Mouse (Mus musculus): ENCODE results near the gene Wdr48. TPM values are rescaled to one million over a fixed set of nuclear protein-coding genes. Genes with fewer than 3 reads are reported as not detected.
A peak's percentile ranks its signal among the peaks of the same experiment; 100 is the strongest.

Wdr48 gene
- polyA plus RNA-seq, 1 experiment from 2014 or later = 77.1 TPM

GRCm38 (mm10) chr9:119893881-119894280 is 797 bp upstream of the Wdr48 start:
- Histone ChIP-seq H3K27ac (no peak overlapping the region), H3K4me1 (peaks cover 29% of the 10 kb centered on the region), H3K4me3 (replicated peaks) (peak overlapping the region; percentile 100; the same call in 1 of the 2 replicates), H3K4me2 (peak overlapping the region; percentile 94; the same call in 1 of the 2 replicates), H3K9ac (no peak overlapping the region), H3K36me3 (replicated peaks) (no peaks in the 10 kb centered on the region), H3K9me3 (no peaks in the 10 kb centered on the region), H3K27me3 (no peaks in the 10 kb centered on the region)
- WGBS = 91% methylated on average over 5 of the region's 5 CpGs
- no peak for ATAC-seq (ENCODE audit: low FRiP score)

DNA sequence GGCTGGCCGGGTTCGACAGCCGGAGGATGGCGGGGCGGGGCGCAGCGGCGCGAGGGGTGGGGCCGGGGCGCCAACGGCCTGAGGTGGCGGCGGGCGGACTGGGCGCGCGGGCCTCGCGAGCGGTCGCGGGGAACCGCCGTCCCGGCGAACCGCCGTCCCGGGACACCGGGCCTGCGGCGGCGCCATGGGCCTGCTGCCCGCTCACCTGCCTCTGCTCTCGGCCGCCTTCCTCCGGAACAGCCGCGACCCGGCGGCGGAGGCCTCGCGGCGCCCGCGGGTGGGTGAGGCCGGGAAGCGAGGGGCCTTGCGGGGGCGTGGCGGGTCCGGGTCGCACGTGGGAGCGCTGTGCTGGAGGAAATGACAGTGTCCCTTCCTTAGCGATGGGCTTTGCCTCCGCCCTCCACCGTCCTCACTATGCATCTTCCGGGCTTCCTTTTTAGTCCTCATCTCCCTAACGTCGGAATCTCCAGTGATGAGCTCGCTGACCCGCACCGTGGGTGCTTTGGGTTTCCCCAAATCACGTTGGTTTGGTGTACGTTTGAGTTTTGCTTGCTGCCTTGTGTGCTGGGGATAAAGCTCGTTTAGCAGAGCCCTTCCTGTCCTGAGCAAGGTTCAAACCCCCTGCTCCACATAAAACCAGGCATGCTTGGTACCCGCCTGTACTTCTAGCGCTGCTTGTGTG is 503 bp downstream of the Wdr48 start:
- ATAC-seq (ENCODE audit: low FRiP score) = peak; percentile 77
- no peaks in the 10 kb centered on the region for H3K27me3 ChIP-seq
- peak overlapping the region; percentile 87 for H3K27ac ChIP-seq
- peak overlapping the region; percentile 94 for H3K4me2 ChIP-seq
- peaks cover 18% of the 10 kb centered on the region for H3K4me1 ChIP-seq
- peak overlapping the region; percentile 100 for H3K4me3 ChIP-seq (replicated peaks)
- 2% methylated on average over 36 of the region's 71 CpGs for WGBS
- peaks cover 3% of the 10 kb centered on the region; the same call in 1 of the 2 replicates for H3K36me3 ChIP-seq (replicated peaks)
- H3K9me3 ChIP-seq = no peaks in the 10 kb centered on the region
- peak overlapping the region; percentile 92 for H3K9ac ChIP-seq

DNA sequence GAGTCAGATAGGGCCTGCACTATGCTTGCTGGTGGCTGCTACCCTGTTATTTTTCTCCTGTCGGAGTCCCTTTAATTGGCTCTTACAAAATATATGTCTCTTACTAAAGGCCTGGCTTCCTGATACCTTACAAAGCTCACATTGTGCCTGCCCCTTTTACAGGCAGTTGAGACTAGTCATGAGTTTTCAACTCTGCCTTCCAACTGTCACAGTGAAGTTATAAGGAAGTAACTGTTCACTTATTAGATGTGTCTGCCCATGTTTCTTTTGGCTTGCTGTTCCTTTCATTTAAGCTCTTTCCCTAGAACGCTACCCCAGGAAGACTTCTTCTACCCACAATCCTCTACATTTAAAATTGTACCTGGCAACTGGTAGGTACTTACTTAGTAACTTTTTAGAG is 4.8 kb downstream of the Wdr48 start:
- H3K27me3 ChIP-seq = no peaks in the 10 kb centered on the region
- no peak overlapping the region for H3K4me3 ChIP-seq (replicated peaks)
- no peak overlapping the region for H3K4me2 ChIP-seq
- H3K4me1 ChIP-seq = peaks cover 15% of the 10 kb centered on the region
- no peak overlapping the region for H3K27ac ChIP-seq
- no peaks in the 10 kb centered on the region for H3K9me3 ChIP-seq
- no peak overlapping the region for H3K9ac ChIP-seq
- 92% methylated on average over 2 of the region's 2 CpGs for WGBS
- ATAC-seq (ENCODE audit: low FRiP score) = no peak
- peaks cover 27% of the 10 kb centered on the region for H3K36me3 ChIP-seq (replicated peaks)

DNA sequence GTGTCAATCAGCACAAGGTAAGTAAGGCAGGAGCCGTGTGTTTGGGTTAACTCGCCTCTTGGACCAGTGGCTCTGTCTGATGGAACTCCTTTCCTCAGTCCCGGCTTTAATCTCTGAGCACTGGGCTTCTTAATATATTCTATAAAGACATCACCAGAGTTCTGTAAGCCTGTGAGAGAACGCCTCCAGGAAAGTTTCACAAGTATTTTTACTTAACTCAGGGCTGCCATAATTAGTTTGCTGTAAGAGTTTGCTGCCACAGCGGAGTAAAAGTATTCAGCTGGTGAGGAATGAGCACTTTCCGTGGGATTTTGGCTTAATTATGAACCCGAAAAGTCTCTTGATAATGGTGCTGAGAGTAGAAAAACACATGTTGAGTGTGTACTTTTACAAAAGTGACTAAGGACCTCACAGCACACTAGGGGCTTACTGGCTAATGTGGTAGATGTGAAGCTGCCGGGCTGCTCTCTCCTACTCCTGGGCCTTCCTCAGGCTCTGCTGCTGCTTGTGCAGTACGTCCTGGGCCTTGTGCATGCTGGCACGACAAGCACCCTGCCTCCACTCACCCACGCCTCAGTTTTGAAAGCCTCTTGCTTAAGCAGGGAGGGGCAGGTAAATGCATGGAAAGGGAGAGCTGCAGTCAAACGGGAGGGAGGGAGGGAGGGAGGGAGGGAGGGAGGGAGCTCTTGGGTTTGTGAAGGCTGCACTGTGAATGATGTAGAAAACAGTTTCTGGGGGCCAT is 7.9 kb downstream of the Wdr48 start:
- Histone ChIP-seq H3K9me3 (no peaks in the 10 kb centered on the region), H3K4me1 (no peaks in the 10 kb centered on the region), H3K4me2 (no peak overlapping the region), H3K27me3 (no peaks in the 10 kb centered on the region), H3K9ac (no peak overlapping the region), H3K36me3 (replicated peaks) (peaks cover 54% of the 10 kb centered on the region), H3K27ac (no peak overlapping the region), H3K4me3 (replicated peaks) (no peak overlapping the region)
- 84% methylated on average over 12 of the region's 12 CpGs for WGBS
- no peak for ATAC-seq (ENCODE audit: low FRiP score)

DNA sequence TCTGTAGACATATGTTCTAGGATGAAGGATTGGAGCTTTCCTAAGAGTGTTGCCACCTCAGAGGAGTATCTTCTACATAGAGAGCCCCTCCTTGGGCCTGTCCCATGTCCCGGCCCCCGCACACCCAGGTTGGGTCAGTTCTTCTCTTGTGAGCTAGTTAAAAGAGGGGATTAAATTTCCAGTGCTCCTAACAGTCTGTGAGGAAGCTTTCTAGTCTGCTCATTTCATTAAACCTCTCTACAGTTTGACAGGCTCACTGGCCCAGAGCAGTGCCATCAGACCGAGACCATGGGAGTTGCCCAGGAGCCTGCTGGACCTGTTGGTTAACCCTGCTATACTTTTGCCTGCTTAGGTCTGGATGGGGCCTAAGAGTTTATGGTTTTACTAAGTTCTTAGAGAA is 14.0 kb downstream of the Wdr48 start:
- WGBS = 94% methylated on average over 3 of the region's 3 CpGs
- no peak overlapping the region for H3K4me2 ChIP-seq
- H3K4me1 ChIP-seq = no peaks in the 10 kb centered on the region
- no peak overlapping the region for H3K9ac ChIP-seq
- no peak overlapping the region for H3K27ac ChIP-seq
- no peaks in the 10 kb centered on the region for H3K27me3 ChIP-seq
- H3K36me3 ChIP-seq (replicated peaks) = peaks cover 94% of the 10 kb centered on the region
- no peak overlapping the region for H3K4me3 ChIP-seq (replicated peaks)
- H3K9me3 ChIP-seq = no peaks in the 10 kb centered on the region
- no peak for ATAC-seq (ENCODE audit: low FRiP score)

GRCm38 (mm10) chr9:119909931-119910330 is 15.3 kb downstream of the Wdr48 start:
- Histone ChIP-seq H3K4me2 (no peak overlapping the region), H3K9ac (no peak overlapping the region), H3K9me3 (no peaks in the 10 kb centered on the region), H3K36me3 (replicated peaks) (peaks cover 94% of the 10 kb centered on the region), H3K4me1 (no peaks in the 10 kb centered on the region), H3K27me3 (no peaks in the 10 kb centered on the region), H3K4me3 (replicated peaks) (no peak overlapping the region), H3K27ac (no peak overlapping the region)
- ATAC-seq (ENCODE audit: low FRiP score) = no peak
- 76% methylated on average over 3 of the region's 3 CpGs for WGBS

- H3K27me3 ChIP-seq = no peaks in the 10 kb centered on the region
- H3K36me3 ChIP-seq (replicated peaks) = peaks cover 91% of the 10 kb centered on the region
These were observed 18.6 kb downstream of the Wdr48 start for GRCm38 (mm10) chr9:119913087-119913838.

DNA sequence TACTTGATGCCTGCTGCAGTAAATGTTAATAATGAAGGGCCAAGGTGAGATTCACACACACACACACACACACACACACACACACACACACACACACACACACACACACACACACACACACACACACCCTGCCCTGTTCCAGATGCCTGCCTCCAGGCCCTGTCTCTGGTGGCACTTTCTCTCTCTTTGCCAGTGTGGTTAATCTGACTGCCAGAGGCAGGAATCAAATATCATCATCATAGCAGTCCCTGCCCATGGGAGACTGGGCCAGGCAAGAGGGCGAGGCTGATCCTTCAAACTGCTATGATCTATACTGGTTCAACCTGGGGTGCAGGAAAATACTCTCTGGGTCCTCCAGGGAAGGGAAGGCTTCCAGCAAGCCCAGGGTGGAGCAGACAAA is 25.2 kb downstream of the Wdr48 start:
- no peaks in the 10 kb centered on the region for H3K9me3 ChIP-seq
- no peak overlapping the region for H3K4me2 ChIP-seq
- WGBS = 81% methylated on average over 1 of the region's 1 CpGs
- no peak overlapping the region for H3K27ac ChIP-seq
- H3K27me3 ChIP-seq = no peaks in the 10 kb centered on the region
- no peak overlapping the region for H3K4me3 ChIP-seq (replicated peaks)
- H3K36me3 ChIP-seq (replicated peaks) = peaks cover 89% of the 10 kb centered on the region
- ATAC-seq (ENCODE audit: low FRiP score) = no peak
- H3K9ac ChIP-seq = no peak overlapping the region
- no peaks in the 10 kb centered on the region for H3K4me1 ChIP-seq

More at GRCm38 (mm10) chr9:119913087-119913838, 18.6 kb downstream of the Wdr48 start:
- 77% methylated on average over 13 of the region's 13 CpGs for WGBS
- Histone ChIP-seq H3K4me2 (no peak overlapping the region), H3K4me3 (replicated peaks) (no peak overlapping the region), H3K9me3 (no peaks in the 10 kb centered on the region), H3K27ac (no peak overlapping the region), H3K4me1 (no peaks in the 10 kb centered on the region), H3K9ac (no peak overlapping the region)
- no peak for ATAC-seq (ENCODE audit: low FRiP score)

DNA sequence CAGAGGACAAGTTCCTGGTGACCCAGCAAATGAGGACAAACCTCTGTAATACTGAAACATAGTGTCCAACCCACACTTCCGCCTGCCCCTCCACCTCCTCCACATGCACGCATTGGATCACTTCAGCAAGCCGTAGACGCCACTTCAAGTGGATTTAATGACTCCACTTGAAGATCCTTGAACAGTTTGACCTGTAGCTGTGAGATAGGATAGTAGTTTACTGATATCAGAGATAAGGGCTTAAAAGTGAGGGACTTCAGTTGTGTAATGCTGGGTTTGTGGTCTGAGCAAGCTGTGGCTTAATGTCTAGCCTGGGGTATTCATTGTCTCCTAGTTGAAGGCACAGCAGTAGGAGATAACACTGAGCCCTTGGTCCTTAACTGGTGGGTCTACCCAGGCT is 28.8 kb downstream of the Wdr48 start:
- Histone ChIP-seq H3K4me2 (no peak overlapping the region), H3K4me1 (no peaks in the 10 kb centered on the region), H3K9me3 (no peaks in the 10 kb centered on the region), H3K9ac (no peak overlapping the region), H3K27ac (no peak overlapping the region), H3K4me3 (replicated peaks) (no peak overlapping the region), H3K36me3 (replicated peaks) (peaks cover 95% of the 10 kb centered on the region), H3K27me3 (no peaks in the 10 kb centered on the region)
- ATAC-seq (ENCODE audit: low FRiP score) = no peak
- WGBS = 84% methylated on average over 4 of the region's 4 CpGs

GRCm38 (mm10) chr9:119925120-119925657 is 30.5 kb downstream of the Wdr48 start:
- no peak overlapping the region for H3K4me3 ChIP-seq (replicated peaks)
- H3K27ac ChIP-seq = no peak overlapping the region
- no peak overlapping the region for H3K9ac ChIP-seq
- H3K36me3 ChIP-seq (replicated peaks) = peaks cover 94% of the 10 kb centered on the region
- H3K4me2 ChIP-seq = no peak overlapping the region
- no peaks in the 10 kb centered on the region for H3K27me3 ChIP-seq
- WGBS = 92% methylated on average over 16 of the region's 16 CpGs
- no peaks in the 10 kb centered on the region for H3K9me3 ChIP-seq
- no peak for ATAC-seq (ENCODE audit: low FRiP score)
- H3K4me1 ChIP-seq = no peaks in the 10 kb centered on the region

GRCm38 (mm10) chr9:119925729-119926128 is 31.1 kb downstream of the Wdr48 start:
- Histone ChIP-seq H3K4me3 (replicated peaks) (no peak overlapping the region), H3K27ac (no peak overlapping the region), H3K4me1 (no peaks in the 10 kb centered on the region), H3K36me3 (replicated peaks) (peaks cover 94% of the 10 kb centered on the region), H3K4me2 (no peak overlapping the region), H3K9me3 (no peaks in the 10 kb centered on the region), H3K27me3 (no peaks in the 10 kb centered on the region), H3K9ac (no peak overlapping the region)
- ATAC-seq (ENCODE audit: low FRiP score) = no peak
- WGBS = 86% methylated on average over 8 of the region's 8 CpGs

- no peaks in the 10 kb centered on the region for H3K27me3 ChIP-seq
- peaks cover 91% of the 10 kb centered on the region for H3K36me3 ChIP-seq (replicated peaks)
- no peak for ATAC-seq (ENCODE audit: low FRiP score)
- no peak overlapping the region for H3K4me3 ChIP-seq (replicated peaks)
- H3K9me3 ChIP-seq = no peaks in the 10 kb centered on the region
- no peak overlapping the region for H3K4me2 ChIP-seq
- H3K9ac ChIP-seq = no peak overlapping the region
- no peaks in the 10 kb centered on the region for H3K4me1 ChIP-seq
- H3K27ac ChIP-seq = no peak overlapping the region
- WGBS = 96% methylated on average over 5 of the region's 5 CpGs
These were observed 31.8 kb downstream of the Wdr48 start for GRCm38 (mm10) chr9:119926497-119926896.

Data from forebrain, embryonic 12.5 days (tissue).